Mouse (Mus musculus) ES-Bruce4 (cell line): ENCODE results near the gene Unc5cl.

Experiments
- CTCF ChIP-seq: IDR thresholded peaks from one replicate; pipeline ENCODE4 v1.8.1; 2011; ENCODE audit warnings: low read depth, low read length
- EP300 ChIP-seq: IDR thresholded peaks from 2 replicates; pipeline ENCODE4 v1.6.1; 2011; ENCODE audit warnings: low read depth, low read length; ENCODE audit not compliant: insufficient read depth

DNA sequence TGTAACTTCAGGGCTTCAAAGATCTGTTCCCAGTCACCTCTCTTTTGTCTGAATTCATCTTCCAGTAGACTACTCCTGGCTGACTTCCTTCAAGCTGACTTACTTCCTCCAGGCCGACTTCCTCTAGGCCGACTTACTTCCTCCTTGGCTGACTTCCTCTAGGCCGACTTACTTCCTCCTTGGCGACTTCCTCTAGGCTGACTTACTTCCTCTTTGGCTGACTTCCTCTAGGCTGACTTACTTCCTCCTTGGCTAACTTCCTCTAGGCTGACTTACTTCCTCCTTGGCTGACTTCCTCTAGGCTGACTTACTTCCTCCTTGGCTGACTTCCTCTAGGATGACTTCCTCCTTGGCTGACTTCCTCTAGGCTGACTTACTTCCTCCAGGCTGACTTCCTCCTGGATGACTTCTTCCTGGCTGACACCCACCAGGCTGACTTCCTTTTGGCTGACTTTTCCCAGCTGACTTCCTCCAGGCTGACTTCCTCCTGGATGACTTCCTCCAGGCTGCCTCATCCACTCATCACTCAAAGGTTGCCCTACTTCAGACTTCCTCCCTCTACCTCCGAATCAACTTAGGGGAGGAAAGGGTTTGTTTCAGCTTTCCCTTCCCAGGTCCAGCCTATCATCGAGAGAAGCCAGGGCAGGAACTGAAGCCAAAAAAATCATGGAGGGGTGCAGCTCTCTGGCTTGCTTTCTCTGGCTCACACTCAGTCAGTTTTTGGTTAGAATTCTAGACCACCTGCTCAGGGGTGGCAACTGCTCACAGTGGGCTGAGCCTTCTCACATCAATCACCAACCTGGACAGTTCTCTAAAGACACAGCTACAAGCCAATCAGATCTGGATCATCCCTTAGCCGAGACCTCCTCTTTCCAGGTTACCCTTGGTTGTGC lies 103.4 kb downstream of the Unc5cl start:
- TF ChIP-seq EP300: no peak
- no peak for TF ChIP-seq CTCF
